Mouse (Mus musculus) limb, embryonic 15.5 days (tissue): ENCODE data around the gene Bclaf3. TPM values are rescaled to one million over a fixed set of nuclear protein-coding genes. Genes with fewer than 3 reads are reported as not detected.
"Not testable (repeated sequence)": the region's sequence is repeated elsewhere in the genome, so short reads cannot be mapped to it uniquely, and the experiment has no call there.

Source experiments
- ATAC-seq: fragments of 200-750 bp; cut with Nextera tagmentation; 2 replicates; pipeline ENCODE4 v1.8.0; 2017; ENCODE audit warnings: low read depth, moderate TSS enrichment; ENCODE audit not compliant: insufficient number of reproducible peaks, low FRiP score, low TSS enrichment
- H3K27ac ChIP-seq: fragments of 300-500 bp; sonication (generic); 2 replicates; pipeline ENCODE4 v1.5.1; 2015; ENCODE audit warnings: moderate library complexity, mild to moderate bottlenecking, inconsistent platforms
- H3K27me3 ChIP-seq: fragments of 300-500 bp; sonication (generic); 2 replicates; pipeline ENCODE4 v1.6.1; 2015; ENCODE audit warnings: inconsistent platforms
- H3K36me3 ChIP-seq: fragments of 300-500 bp; sonication (generic); 2 replicates; pipeline ENCODE4 v1.6.1; 2015; ENCODE audit warnings: inconsistent platforms
- H3K4me1 ChIP-seq: fragments of 300-500 bp; sonication (generic); 2 replicates; pipeline ENCODE4 v1.6.1; 2015; ENCODE audit warnings: inconsistent platforms
- H3K4me2 ChIP-seq: fragments of 300-500 bp; sonication (generic); 2 replicates; pipeline ENCODE4 v1.6.1; 2015; ENCODE audit warnings: mild to moderate bottlenecking, inconsistent platforms
- H3K4me3 ChIP-seq: fragments of 300-500 bp; sonication (generic); 2 replicates; pipeline ENCODE4 v1.5.1; 2015; ENCODE audit warnings: mild to moderate bottlenecking, inconsistent platforms
- H3K9ac ChIP-seq: fragments of 300-500 bp; sonication (generic); 2 replicates; pipeline ENCODE4 v1.6.1; 2015; ENCODE audit warnings: inconsistent platforms
- H3K9me3 ChIP-seq: fragments of 300-500 bp; sonication (generic); 2 replicates; pipeline ENCODE4 v1.6.1; 2016; ENCODE audit warnings: inconsistent platforms
- WGBS: fragments of 180-500 bp; shearing (Covaris S2); methylation state at CpG from one replicate; pipeline ENCODE4 v1.1.7; 2015; 5-methylcytosine and 5-hydroxymethylcytosine counted together
- polyA plus RNA-seq: library from polyadenylated mRNA; unstranded; fragments of >200 nt; fragmentation: Nextera tagmentation; extraction: Ambion mirVana; gene quantifications from 2 replicates; pipeline ENCODE4 v1.2.1, GENCODE M21; 2015

Gene Bclaf3
- polyA plus RNA-seq: 18.5 and 20.5 TPM in 2 replicates

GRCm38 (mm10) chrX:159526388-159526787 lies at the start of gene Bclaf3:
Gene Bclaf3, plus strand, starts transcription at chrX:159526688.
- Histone ChIP-seq H3K4me2 (no peak within 1 kb of the TSS), H3K9ac (no peak within 1 kb of the TSS), H3K4me1 (no peaks in the 10 kb centered on the region), H3K4me3 (no peak within 1 kb of the TSS), H3K27me3 (peaks cover 11% of the 10 kb centered on the region), H3K36me3 (no peaks in the 10 kb centered on the region), H3K27ac (no peak within 1 kb of the TSS), H3K9me3 (no peaks in the 10 kb centered on the region)
- 81% methylated on average over 6 of the region's 6 CpGs for WGBS
- ATAC-seq: no peak

- H3K4me2 ChIP-seq, H3K9ac ChIP-seq, H3K27me3 ChIP-seq, ATAC-seq, H3K4me3 ChIP-seq, H3K36me3 ChIP-seq, H3K9me3 ChIP-seq, H3K27ac ChIP-seq, H3K4me1 ChIP-seq: not testable (repeated sequence)
- 81% methylated on average over 4 of the region's 4 CpGs for WGBS
Observed at GRCm38 (mm10) chrX:159478243-159478940, 48.1 kb upstream of the Bclaf3 start.

GRCm38 (mm10) chrX:159484247-159484646 lies 42.2 kb upstream of the Bclaf3 start:
- no peak for ATAC-seq
- H3K9ac ChIP-seq: no peak overlapping the region
- H3K36me3 ChIP-seq: no peaks in the 10 kb centered on the region
- H3K4me1 ChIP-seq: no peaks in the 10 kb centered on the region
- no peak overlapping the region for H3K27ac ChIP-seq
- no peak overlapping the region for H3K4me3 ChIP-seq
- no peaks in the 10 kb centered on the region for H3K9me3 ChIP-seq
- WGBS: 77% methylated on average over 1 of the region's 1 CpGs
- H3K27me3 ChIP-seq: peaks cover 3% of the 10 kb centered on the region; the same call in 1 of the 2 replicates
- H3K4me2 ChIP-seq: no peak overlapping the region

- Histone ChIP-seq H3K4me3 (no peak overlapping the region), H3K36me3 (no peaks in the 10 kb centered on the region), H3K27me3 (no peaks in the 10 kb centered on the region), H3K27ac (no peak overlapping the region), H3K9me3 (no peaks in the 10 kb centered on the region), H3K9ac (no peak overlapping the region), H3K4me2 (no peak overlapping the region), H3K4me1 (no peaks in the 10 kb centered on the region)
- WGBS: 42% methylated on average over 2 of the region's 2 CpGs
- ATAC-seq: no peak
Observed at GRCm38 (mm10) chrX:159503181-159503580, 23.3 kb upstream of the Bclaf3 start.

- Histone ChIP-seq H3K27me3 (no peaks in the 10 kb centered on the region), H3K4me3 (no peak overlapping the region), H3K4me2 (no peak overlapping the region), H3K9me3 (no peaks in the 10 kb centered on the region), H3K36me3 (no peaks in the 10 kb centered on the region), H3K27ac (no peak overlapping the region), H3K4me1 (no peaks in the 10 kb centered on the region), H3K9ac (no peak overlapping the region)
- no peak for ATAC-seq
- WGBS: 56% methylated on average over 19 of the region's 19 CpGs
Observed at GRCm38 (mm10) chrX:159508331-159509036, 18.0 kb upstream of the Bclaf3 start.

- no peaks in the 10 kb centered on the region for H3K36me3 ChIP-seq
- no peak overlapping the region for H3K27ac ChIP-seq
- no peak overlapping the region for H3K9ac ChIP-seq
- ATAC-seq: no peak
- H3K4me1 ChIP-seq: no peaks in the 10 kb centered on the region
- H3K9me3 ChIP-seq: no peaks in the 10 kb centered on the region
- H3K27me3 ChIP-seq: no peaks in the 10 kb centered on the region
- WGBS: 75% methylated on average over 4 of the region's 4 CpGs
- no peak overlapping the region for H3K4me2 ChIP-seq
- H3K4me3 ChIP-seq: no peak overlapping the region
Observed at GRCm38 (mm10) chrX:159509042-159509441, 17.4 kb upstream of the Bclaf3 start.

- H3K9me3 ChIP-seq: no peaks in the 10 kb centered on the region
- ATAC-seq: no peak
- H3K4me2 ChIP-seq: no peak overlapping the region
- no peak overlapping the region for H3K9ac ChIP-seq
- no peak overlapping the region for H3K27ac ChIP-seq
- H3K36me3 ChIP-seq: no peaks in the 10 kb centered on the region
- no peaks in the 10 kb centered on the region for H3K4me1 ChIP-seq
- no peaks in the 10 kb centered on the region for H3K27me3 ChIP-seq
- H3K4me3 ChIP-seq: no peak overlapping the region
- WGBS: 74% methylated on average over 19 of the region's 19 CpGs
Observed at GRCm38 (mm10) chrX:159509847-159510715, 16.4 kb upstream of the Bclaf3 start.

GRCm38 (mm10) chrX:159510716-159511051 lies 15.8 kb upstream of the Bclaf3 start:
- Histone ChIP-seq H3K27ac (no peak overlapping the region), H3K9me3 (no peaks in the 10 kb centered on the region), H3K4me3 (no peak overlapping the region), H3K27me3 (no peaks in the 10 kb centered on the region), H3K9ac (no peak overlapping the region), H3K4me2 (no peak overlapping the region), H3K4me1 (no peaks in the 10 kb centered on the region), H3K36me3 (no peaks in the 10 kb centered on the region)
- no peak for ATAC-seq
- 73% methylated on average over 9 of the region's 9 CpGs for WGBS

GRCm38 (mm10) chrX:159515599-159515998 lies 10.9 kb upstream of the Bclaf3 start:
- no peaks in the 10 kb centered on the region for H3K4me1 ChIP-seq
- 91% methylated on average over 6 of the region's 6 CpGs for WGBS
- no peak overlapping the region for H3K4me2 ChIP-seq
- no peaks in the 10 kb centered on the region for H3K27me3 ChIP-seq
- H3K9me3 ChIP-seq: no peaks in the 10 kb centered on the region
- ATAC-seq: no peak
- H3K27ac ChIP-seq: no peak overlapping the region
- no peak overlapping the region for H3K9ac ChIP-seq
- H3K36me3 ChIP-seq: no peaks in the 10 kb centered on the region
- H3K4me3 ChIP-seq: no peak overlapping the region

- Histone ChIP-seq H3K4me1 (no peaks in the 10 kb centered on the region), H3K9me3 (no peaks in the 10 kb centered on the region), H3K4me2 (no peak overlapping the region), H3K27ac (no peak overlapping the region), H3K27me3 (peaks cover 14% of the 10 kb centered on the region), H3K9ac (no peak overlapping the region), H3K4me3 (no peak overlapping the region), H3K36me3 (no peaks in the 10 kb centered on the region)
- ATAC-seq: no peak
- WGBS: 68% methylated on average over 3 of the region's 3 CpGs
Observed at GRCm38 (mm10) chrX:159521780-159522179, 4.7 kb upstream of the Bclaf3 start.

- no peak overlapping the region for H3K4me2 ChIP-seq
- H3K27me3 ChIP-seq: peaks cover 15% of the 10 kb centered on the region
- no peaks in the 10 kb centered on the region for H3K9me3 ChIP-seq
- H3K36me3 ChIP-seq: no peaks in the 10 kb centered on the region
- H3K4me3 ChIP-seq: no peak overlapping the region
- H3K4me1 ChIP-seq: no peaks in the 10 kb centered on the region
- ATAC-seq: no peak
- WGBS: 72% methylated on average over 4 of the region's 4 CpGs
- no peak overlapping the region for H3K27ac ChIP-seq
- no peak overlapping the region for H3K9ac ChIP-seq
Observed at GRCm38 (mm10) chrX:159522651-159523050, 3.8 kb upstream of the Bclaf3 start.

GRCm38 (mm10) chrX:159532427-159532810 lies 5.9 kb downstream of the Bclaf3 start:
- Histone ChIP-seq H3K4me3 (peak overlapping the region; percentile 60), H3K36me3 (no peaks in the 10 kb centered on the region), H3K9me3 (no peaks in the 10 kb centered on the region), H3K9ac (peak overlapping the region; percentile 39), H3K4me1 (no peaks in the 10 kb centered on the region), H3K27ac (peak overlapping the region; percentile 81), H3K27me3 (0 out of 2 replicates have a peak, but pooled peaks cover 2% of the 10 kb centered on the region), H3K4me2 (peak overlapping the region; percentile 52)
- ATAC-seq: peak; percentile 98
- WGBS: 30% methylated on average over 38 of the region's 38 CpGs
